Mouse (Mus musculus): ENCODE measurements at regions not wholly inside any gene's neighbourhood (a gene's known extent, or its start where the extent isn't known, plus 50 kb on each side); places are given as distances from the start of the nearest gene placed in this dataset.

GRCm38 (mm10) chr6:51169971-51170411 lies 262.5 kb upstream of the Nfe2l3 start:
- TF ChIP-seq CTCF (IDR thresholded peaks at IDR 0.05; ENCODE audit: low read depth, low read length): no peak
- no peak for TF ChIP-seq POLR2A (IDR thresholded peaks at IDR 0.05; ENCODE audit: extremely low read depth, insufficient read depth, low read length)
